Mouse (Mus musculus) inflammation-experienced regulatory T-cells, adult 6 months (primary cell): Measurements from ENCODE around the gene Gm28490. TPM values are rescaled to one million over a fixed set of nuclear protein-coding genes. Genes with fewer than 3 reads are reported as not detected.
"Not testable (repeated sequence)": the region's sequence is repeated elsewhere in the genome, so short reads cannot be mapped to it uniquely, and the experiment has no call there.

Experiments used
- ATAC-seq: one replicate; pipeline ENCODE4 v1.8.0; 2017
- polyA plus RNA-seq, 3 experiments: library from polyadenylated mRNA; unstranded; fragments of 100-300 nt; shearing (Covaris generic); gene quantifications; one replicate each; pipeline ENCODE4 v1.2.1; 2017

Gene Gm28490
- polyA plus RNA-seq = not detected

DNA sequence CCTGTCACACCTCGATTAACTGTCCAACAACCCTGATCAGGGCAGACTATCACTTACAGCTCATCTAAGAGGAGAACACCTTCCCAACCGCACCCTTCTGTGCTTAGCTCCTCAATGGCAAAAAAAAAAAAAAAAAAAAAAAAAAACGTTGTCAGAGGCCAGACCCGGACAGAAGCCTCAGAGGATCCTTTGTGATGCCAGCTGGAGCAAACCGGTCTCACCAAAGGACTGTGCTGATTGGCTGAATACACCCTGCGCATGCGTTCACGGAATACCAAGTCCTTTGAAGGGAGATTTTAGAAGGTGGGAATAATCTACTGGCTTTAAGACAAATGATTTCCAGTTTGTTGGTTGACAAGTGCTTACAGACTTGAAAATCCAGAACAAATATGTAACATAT is at the start of gene Gm28490:
TSS of gene Gm28490 (minus strand) at position 101 of the 400 bp plus-strand sequence.
- ATAC-seq = not testable (repeated sequence)
